23 mouse cellular contexts compared by ENCODE assay signal in genomic region chr6:94834551-94834950, GRCm38 (mm10).
"Had no signal": no experiment of that assay in that cellular context is flagged by ENCODE, and none has a peak within 500 bp of the region (broad histone marks: within the 10 kb centered on the region; RNA-seq: fewer than 3 reads in every experiment).

No protein-coding gene starts in this region.

- H3K27me3 ChIP-seq: liver, embryonic 12.5 days; liver, embryonic 15.5 days; lung, embryonic 15.5 days; midbrain, embryonic 12.5 days; midbrain, embryonic 15.5 days; neural tube, embryonic 13.5 days; stomach, embryonic 15.5 days had no signal

- H3K4me2 ChIP-seq: limb, embryonic 13.5 days; liver, embryonic 12.5 days; liver, embryonic 15.5 days; lung, embryonic 15.5 days; midbrain, embryonic 12.5 days; midbrain, embryonic 15.5 days; neural tube, embryonic 13.5 days; stomach, embryonic 15.5 days had no signal

- H3K4me1 ChIP-seq: liver, embryonic 12.5 days; liver, embryonic 15.5 days; lung, embryonic 15.5 days; midbrain, embryonic 12.5 days; midbrain, embryonic 15.5 days had no signal

- ATAC-seq: intestine, postnatal 0 days; liver, embryonic 12.5 days; midbrain, embryonic 15.5 days had no signal

- DNase-seq: kidney, adult 2 months; kidney, postnatal 14 days; kidney, postnatal 4 days; layer of hippocampus, adult 9-11 months; liver; lung, adult 18-20 months; lung, postnatal 10 days; lung, postnatal 4 days; retina, postnatal 1 day; right cerebral cortex, postnatal 25 days; spleen, adult 18-20 months; thymus, adult 18-20 months; thymus, postnatal 36 days had no signal

- H3K9me3 ChIP-seq: limb, embryonic 10.5 days; liver, embryonic 12.5 days; liver, embryonic 15.5 days; lung, embryonic 15.5 days; midbrain, embryonic 12.5 days; midbrain, embryonic 15.5 days; neural tube, embryonic 13.5 days; stomach, embryonic 15.5 days had no signal

- H3K4me3 ChIP-seq: limb, embryonic 10.5 days; limb, embryonic 13.5 days; liver, embryonic 12.5 days; liver, embryonic 15.5 days; lung, embryonic 15.5 days; midbrain, embryonic 12.5 days; midbrain, embryonic 15.5 days; neural tube, embryonic 13.5 days; stomach, embryonic 15.5 days had no signal

- H3K27ac ChIP-seq: limb, embryonic 10.5 days; limb, embryonic 13.5 days; liver, embryonic 12.5 days; liver, embryonic 15.5 days; lung, embryonic 15.5 days; midbrain, embryonic 12.5 days; midbrain, embryonic 15.5 days had no signal

- H3K36me3 ChIP-seq: limb, embryonic 10.5 days; limb, embryonic 13.5 days; liver, embryonic 12.5 days; liver, embryonic 15.5 days; lung, embryonic 15.5 days; midbrain, embryonic 12.5 days; midbrain, embryonic 15.5 days; neural tube, embryonic 13.5 days; stomach, embryonic 15.5 days had no signal

- H3K9ac ChIP-seq: limb, embryonic 13.5 days; liver, embryonic 12.5 days; liver, embryonic 15.5 days; lung, embryonic 15.5 days; midbrain, embryonic 12.5 days; midbrain, embryonic 15.5 days; neural tube, embryonic 13.5 days; stomach, embryonic 15.5 days had no signal
